Mouse (Mus musculus) cerebellum, adult 11-12 months (tissue): ENCODE measurements around the gene Nek4.

Experiments used
- DNase-seq: peaks from one replicate; pipeline ENCODE4 v3.0.0; 2022

The Nek4 gene

DNA sequence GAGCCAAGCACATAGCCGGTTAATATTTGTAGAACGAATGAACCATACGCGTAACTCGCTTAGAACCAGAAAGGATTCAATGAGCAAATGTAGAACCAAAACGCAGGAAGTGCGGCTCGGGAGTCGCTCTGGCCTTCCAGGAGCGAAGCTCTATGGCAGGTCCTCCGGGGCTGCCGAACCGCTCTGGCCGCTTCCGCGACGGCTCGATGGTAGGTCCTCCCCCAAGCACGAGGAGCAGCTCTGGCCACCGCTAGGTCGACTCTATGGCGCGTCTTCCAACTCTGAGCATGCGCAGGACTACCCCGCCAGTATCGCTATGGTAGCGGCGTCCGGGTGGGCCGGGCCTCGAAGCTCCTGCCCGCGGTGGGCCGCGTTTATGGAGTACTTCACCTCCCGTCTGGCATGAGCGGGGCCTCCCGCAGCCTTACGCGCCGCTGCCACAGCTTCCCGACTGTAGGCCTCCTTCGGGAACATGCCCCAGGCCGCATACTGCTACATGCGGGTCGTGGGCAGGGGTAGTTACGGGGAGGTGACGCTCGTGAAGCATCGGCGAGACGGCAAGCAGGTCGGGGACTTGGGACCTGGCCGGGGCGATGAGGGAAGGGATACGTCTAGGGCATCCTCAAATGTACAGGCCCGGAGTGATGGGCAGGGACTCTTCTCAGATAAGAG lies at the start of gene Nek4:
TSS of gene Nek4 (plus strand) at position 224 of the 672 bp plus-strand sequence.
- DNase-seq = peak; percentile 98

DNA sequence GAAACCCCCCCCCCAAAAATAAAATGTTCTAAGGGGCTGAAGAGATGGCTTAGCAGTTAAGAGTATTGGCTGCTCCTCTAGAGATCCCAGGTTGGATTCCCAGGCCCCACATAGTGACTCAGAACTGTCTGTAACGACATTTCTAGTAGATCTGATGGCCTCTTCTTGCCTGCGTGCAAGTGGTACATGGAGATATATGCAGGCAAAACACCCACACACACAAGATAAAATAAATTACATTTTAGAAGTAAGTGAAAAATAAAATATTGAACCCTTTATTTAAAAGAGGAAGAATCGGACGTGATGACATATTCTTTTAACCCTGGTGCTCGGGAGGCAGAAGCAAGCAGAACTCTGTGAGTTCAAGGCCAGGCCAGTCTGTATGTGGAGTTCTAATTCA lies 48.5 kb upstream of the Nek4 start:
- no peak for DNase-seq

DNA sequence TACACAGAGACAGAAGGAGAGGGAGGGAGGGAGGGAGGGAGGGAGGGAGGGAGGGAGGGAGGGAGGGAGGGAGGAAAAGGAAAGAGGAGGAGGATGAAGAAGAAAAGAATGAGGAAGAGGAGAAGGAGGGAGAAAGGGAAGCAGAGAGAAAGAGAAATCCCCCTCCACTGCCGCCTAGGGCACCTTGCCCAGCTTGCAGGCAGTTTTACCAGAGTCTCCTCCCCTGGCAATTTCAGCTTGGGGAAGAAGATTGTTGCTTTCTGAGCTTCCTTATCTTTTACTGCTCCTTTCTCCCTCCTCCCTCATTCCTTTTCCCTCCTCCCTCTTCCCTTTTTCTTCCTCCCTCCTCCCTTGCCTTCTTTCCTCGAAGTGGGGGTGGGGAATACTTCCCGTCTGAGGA lies 48.1 kb upstream of the Nek4 start:
- DNase-seq = no peak

DNA sequence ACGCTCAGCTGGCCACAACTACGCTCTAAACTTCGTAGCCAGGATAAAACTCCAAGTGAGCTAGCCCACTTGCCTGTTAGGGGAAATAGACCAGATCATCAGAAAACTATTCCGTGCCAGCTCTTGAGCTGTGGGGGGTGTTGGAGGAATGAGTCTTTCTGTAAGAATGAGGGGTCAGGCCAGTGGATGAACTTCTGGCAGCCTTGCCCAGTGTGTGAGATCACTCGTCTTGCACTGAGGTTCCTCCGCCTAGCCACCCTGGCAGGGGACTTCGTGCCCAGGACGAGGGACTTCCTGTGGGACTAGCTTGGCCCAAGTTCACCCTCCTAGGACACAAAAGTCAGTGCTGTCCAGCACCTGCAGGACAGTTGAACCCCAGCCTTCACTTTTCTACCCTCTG lies 46.9 kb upstream of the Nek4 start:
- DNase-seq = no peak

DNA sequence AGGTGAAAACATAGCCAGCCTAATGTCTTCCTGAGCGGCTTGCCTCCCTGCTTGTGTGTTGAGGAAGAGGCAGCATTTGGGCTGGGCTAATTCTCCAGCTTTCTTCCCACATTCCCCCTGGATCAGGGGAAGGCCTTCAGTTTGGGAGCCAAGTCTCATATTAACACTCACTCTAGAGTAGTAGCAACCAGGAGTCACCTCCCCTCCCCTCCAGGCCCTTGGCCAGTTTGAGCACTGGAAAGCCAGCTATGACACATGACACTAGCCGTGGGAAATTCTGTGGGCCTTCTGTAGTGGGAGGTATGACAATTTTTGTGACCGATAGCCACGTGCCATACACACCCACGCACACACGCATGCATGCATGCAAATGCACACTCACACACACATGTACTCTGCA lies 45.2 kb upstream of the Nek4 start:
- no peak for DNase-seq

DNA sequence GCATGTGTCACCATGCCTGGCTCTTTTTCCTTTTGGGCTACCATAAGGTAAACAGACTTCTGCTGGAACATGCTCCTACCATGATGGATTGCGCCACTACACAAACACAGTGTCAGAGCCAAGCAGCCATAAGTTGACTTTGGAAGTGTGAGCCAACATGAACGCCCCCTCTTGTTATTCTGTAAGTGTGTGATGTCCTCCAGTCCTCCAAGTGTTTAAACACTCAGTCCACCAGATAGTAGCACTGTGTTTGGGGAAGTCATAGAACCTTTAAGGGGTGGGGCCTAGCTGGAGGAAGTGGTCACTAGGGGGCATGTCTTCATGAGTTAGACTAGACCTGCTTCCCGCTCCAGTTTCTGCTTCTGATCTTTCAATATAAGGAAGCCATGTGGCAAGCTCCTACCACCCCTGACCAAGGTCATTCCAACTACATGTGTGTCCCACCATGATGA lies 43.3 kb upstream of the Nek4 start:
- DNase-seq = no peak

DNA sequence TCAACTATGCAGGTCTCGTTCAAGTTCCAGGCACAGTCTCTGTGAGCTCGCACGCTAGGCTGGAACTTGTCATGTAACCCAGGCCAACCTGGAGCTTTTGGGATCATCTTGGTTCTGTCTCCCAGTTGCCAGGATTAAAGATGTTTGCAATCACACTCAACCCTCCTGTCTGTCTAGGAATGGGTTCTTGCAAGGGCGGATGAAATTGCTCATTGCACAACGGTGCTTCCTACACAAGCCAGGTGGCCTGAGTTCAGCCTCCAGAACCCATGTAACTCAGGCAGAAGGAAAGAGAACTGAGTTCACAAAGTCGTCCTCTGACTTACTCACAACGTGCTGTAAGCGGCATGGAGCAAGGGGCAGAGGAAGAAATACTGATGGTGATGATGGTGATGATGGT lies 40.0 kb upstream of the Nek4 start:
- DNase-seq = no peak

DNA sequence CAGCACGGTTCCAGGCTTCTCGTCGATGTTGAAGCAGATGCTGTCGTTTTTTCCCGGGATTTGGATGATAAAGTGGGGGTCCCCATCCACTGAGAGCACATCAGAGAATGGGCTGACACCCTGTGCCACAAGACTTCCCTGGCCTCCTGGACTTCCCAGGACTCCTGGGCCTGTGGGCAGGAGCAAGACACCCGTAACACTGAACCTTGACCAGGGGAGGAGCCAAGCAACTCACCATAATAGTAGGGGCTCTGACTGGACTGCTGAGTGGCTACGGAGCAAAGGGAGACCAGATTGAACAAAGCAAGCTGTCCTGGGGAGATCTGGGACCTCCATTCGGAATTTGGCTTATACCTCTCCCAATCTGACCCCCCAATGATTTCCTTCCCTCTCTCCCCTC lies 38.5 kb upstream of the Nek4 start:
- DNase-seq = no peak

DNA sequence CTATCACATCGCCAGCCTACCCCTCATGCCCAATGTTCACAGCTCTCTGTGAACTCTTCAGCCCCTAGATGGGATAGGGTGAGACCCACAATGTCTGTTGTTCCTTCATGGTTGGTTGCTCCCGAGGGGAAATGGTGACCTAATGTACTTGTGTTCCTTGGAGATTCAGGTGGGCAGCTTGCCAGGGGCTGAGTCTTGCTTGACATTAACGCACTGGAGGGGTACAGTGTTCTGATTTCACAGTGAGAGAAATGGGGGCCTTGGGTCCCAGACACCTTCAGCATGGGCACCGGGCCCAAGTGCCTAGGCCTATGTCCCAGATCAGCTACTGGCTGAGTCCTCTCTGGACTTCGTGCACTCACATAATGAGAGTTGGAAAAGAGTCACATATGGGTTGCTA lies 37.8 kb upstream of the Nek4 start:
- no peak for DNase-seq

DNA sequence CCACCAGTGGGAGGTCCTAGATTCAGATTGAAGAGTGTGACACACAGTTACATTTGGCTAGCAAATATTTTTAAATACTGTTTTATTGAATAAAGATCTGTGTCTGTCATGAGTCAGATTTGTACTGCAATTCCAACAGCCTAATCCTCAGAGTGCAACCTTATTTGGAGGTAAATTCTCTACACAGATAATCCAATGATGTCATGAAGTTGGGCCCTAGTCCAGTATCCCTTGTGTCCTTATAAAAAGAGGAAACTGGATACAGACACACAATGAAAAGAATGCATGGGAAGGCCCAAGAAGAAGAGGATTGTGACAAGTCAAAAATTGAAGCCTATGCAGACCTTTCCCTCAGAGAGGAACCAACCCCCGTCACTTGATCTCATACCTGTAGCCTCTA lies 34.7 kb upstream of the Nek4 start:
- DNase-seq = no peak

DNA sequence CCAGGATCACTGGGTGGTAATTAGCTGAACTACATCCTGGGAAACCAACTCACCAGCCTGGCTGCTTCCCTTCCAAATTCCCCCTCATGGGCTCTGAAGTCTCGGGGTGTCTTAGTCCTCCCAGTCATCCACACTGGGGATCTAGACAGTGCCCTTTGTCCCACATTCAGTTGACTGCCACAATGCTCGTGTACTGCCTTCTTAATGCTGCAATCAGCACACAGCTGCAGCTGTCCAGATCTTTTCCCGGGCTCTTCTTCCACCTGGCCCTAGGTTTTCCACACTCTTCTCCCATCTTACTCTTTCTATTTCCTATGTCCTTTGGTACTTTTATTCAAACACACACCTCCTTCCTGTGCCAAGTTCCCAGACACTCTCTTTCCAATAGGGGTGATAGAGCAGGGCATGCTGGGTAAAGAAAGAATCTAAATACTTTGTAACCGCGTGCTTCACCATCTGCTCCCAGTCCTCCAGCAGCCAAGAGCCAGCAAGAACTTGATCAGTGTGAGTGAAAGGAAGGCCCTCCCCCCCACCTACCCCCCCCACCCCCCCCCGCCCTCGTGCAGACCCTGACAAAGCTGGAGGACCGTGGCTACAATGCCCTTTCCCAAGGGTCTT lies 29.0 kb upstream of the Nek4 start:
- no peak for DNase-seq

DNA sequence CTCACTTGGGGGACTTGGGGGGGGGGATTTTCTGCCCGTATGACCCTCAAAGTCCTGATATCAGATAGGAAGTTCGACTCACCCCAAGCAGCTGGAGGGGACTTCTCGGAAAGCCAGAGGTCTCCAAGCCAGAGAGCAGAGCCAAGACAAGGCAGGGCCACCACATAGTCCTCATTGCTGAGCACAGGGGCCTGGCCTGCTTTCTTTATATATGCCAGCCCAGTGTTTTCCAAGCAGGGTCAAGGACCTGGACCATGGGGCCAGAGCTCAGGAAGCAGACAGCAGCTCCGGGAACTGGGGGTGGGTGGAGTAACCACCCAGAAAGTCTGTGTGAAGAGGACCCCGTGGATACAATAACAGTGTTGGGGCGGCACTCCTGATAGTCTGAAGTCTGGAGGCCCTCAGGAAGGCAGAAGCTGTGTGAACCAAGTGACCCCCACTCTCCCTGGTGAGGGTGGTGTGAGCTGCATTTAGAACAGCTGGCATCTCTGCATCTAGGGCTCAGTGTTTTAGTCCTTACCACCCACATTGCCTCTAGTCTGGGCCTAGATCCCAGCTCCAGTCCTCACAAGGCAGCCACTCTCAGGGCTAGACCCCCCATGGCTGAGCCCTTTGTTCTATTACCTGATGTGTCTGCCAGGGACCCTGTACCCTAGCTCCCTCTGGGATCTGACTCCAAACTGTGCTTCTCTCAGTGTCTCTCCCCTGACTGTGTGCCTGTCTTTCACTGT lies 27.6 kb upstream of the Nek4 start, which contains the start of gene Itih3:
TSS of gene Itih3 (minus strand) at position 386 of the 731 bp plus-strand sequence.
- DNase-seq = peak; percentile 50

DNA sequence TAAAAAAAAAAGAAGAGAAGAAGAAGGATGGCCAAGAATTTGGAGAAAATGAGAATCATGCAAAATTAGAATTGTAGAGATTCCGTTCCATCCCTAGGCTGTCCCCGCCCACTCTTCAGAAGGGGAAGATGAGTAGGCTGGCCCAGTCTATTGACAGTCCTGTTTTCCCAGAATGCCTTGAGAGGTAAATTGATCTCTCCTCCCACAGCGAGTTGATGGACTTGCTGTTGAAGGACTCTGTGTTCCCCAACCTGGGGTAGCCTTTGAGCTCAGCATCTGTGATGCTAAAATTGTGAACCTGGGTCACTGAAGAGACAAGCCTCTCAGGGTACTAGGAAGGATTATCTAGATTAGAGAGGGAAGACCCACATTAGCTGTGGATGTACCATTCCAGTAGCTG lies 25.7 kb upstream of the Nek4 start:
- DNase-seq = no peak

DNA sequence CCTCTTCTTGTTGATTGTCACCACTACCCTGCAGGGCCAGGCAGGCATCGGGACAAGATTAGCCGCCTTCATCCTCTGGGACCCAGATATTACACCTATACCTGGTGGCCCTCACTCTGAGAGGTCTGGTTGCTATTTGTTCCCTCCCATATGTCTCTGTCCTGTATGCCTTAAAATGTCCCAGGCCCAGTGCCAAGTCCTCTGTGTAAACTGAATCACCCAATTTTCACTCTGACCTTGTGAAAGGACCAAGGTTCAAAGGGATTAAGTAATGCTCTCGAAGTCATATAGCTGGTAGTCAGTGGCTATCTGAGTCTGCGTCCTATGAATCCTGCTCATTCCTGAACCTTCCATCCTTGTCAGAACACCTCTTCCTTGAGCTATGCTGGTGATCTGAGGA lies 20.8 kb upstream of the Nek4 start:
- DNase-seq = no peak

DNA sequence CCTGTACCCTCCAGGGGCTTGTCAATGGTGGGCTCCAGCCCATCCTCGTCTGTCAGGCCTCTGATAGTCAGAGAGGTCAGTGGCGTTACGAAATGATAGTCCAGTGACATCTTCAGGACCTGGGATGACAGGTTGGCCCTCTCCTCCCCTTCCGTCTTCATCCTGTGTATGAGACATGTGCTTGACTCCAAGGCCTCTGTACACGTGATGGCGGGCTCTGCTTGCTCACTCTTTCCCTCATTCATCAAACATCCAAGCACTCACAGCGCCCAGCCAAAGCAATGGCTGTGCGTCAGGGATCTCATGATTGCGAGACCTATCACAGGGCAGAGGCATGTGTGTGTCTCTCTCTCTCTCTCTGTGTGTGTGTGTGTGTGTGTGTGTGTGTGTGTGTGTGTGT lies 17.8 kb upstream of the Nek4 start:
- no peak for DNase-seq

DNA sequence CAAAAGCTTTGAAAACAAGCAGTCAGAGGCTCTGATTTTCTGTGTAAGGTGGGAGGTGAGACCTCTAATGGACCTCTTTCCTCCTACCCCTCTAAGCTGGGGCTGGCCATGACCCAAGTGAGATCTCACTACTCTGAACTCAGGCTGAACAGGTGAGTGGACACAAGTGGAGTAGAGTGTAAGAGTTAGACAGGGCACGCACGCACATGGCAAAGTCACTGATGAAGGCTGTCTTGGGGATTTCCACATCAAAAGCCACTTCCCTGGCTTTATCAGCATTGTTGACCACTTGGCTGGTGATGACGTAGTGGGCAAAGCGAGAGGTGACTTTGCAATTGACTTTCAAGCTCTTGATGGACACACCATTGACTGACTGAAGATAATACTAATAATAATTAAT lies 8.9 kb upstream of the Nek4 start:
- no peak for DNase-seq

DNA sequence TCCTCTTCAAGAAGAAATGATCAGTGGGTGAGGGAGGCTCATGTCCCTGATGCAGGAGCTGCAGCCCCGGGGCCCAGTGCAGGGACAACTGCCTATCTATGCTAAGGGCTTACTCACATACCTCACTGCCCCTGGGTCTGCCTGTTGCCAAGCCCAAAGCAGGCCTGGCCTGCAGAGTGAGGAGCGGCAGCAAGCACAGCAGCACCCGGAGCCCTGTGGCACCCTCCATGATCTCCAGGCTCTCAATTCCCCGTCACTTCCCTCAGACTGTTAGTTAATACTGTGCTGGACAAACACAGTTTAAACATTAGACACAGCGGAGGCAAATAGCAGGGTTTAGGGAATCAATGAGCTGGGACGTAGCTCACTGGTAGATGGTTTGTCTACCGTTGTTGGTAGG lies 8.1 kb upstream of the Nek4 start, which contains the start of gene Itih1:
TSS of gene Itih1 (minus strand) at position 252 of the 400 bp plus-strand sequence.
- no peak for DNase-seq

DNA sequence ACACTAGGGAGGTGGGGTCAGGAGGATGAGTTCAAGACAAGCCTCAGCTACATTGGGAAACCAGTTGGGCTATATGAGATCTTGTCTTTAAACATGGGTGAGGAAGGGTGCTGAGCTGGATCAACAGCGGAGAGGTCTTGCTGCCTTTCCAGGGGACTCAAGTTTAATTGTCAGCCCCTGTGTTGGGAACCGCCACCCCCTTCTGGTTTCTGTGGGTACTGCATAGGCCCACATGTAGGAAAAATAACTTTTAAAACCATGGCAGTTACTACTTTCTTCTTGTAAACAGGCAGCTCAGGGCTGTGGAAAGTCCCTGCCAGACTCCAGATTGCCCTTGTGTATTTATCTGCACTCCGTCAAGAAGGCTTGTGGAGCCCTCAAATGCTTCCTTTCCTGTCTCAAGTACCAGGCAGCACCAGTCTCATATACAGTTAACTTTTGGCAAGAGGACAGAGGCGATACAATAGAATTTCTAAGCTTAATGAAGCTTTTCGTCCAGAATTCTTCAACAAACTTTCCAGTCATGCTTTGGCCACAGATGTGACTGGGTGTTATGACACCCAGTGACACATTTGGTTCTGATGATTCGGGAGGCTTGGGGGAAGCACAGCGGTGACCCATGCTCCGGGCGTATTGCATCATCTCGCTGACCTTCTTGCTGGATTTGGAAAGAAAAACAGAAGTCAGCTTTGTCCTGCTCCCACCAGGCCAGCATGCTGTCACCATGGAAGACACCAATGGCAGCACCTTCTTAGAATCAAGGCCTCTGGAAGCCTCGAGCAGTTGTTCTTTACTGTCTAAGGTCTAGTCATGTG lies 7.1 kb upstream of the Nek4 start:
- DNase-seq = no peak

DNA sequence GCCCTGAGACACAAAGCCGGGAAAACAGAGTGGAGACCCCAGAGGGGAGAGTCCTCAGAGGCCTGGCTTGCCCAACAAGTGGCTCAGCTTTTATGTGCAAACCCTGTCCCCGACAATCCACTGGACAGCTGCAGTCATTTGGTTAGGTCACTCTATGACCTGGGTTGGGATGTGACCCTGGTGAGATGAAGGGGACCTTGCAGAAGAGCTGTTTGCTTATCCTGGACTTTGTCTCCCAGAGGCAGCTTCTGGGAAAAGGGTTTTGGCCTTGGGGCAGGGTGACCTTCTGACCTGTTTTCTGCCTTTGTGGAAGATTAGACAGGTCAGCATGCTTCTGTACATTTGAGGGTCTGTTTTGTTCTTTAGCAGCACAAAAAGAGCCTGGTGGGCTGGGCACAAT lies 6.4 kb upstream of the Nek4 start:
- DNase-seq = no peak

DNA sequence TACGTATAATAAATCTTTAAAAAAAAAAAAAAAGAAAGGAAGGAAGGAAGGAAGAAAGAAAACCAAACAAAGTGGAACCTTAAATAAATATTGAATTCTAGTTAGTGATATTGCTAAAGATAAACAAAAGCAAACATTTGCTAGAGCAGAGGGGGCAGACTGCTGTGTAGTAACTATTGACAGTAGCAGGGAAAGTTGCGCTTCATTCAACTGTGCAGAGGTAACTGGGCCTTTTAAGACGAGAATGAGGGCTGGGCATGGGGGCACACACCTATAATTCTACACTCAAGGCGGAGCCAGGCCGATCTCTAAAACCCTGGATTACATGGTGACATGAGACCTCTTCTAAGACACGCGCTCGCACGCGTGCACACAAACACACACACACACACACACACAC lies 1.2 kb upstream of the Nek4 start:
- DNase-seq = peak; percentile 14

DNA sequence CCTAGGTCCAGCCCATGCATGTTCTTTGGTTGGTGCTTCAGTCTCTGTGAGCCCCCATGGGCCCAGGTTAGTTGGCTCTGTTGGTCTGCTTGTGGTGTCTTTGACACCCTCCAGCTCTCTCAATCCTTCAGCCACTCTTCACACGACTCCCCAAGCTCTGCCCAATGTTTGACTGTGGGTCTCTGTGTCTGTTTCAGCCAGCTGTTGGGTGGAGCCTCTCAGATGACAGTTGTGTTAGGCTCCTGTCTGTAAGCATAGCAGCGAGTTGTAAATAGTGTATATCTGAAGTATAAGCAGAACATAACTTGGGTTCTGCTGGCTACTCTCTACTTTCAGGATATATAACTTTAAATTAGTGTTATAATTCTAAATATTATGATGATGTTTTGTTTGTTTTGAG lies 7.3 kb downstream of the Nek4 start:
- no peak for DNase-seq

DNA sequence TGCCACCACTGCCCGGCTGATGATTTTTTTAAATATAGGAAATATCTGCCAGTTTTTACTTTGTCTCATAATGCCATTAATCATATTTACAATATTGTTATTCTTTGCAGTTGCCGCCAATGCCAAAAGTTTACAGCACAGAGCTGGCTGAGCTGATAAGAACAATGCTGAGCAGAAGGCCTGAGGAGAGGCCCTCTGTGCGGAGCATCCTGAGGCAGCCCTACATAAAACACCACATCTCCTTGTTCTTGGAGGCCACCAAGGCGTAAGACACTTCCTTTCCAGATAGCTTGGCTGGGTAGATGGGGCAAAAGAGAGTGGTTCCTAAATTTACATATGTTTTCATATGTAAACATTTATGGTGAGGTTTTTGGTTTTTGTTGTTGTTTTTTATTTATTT lies 7.9 kb downstream of the Nek4 start:
- no peak for DNase-seq

DNA sequence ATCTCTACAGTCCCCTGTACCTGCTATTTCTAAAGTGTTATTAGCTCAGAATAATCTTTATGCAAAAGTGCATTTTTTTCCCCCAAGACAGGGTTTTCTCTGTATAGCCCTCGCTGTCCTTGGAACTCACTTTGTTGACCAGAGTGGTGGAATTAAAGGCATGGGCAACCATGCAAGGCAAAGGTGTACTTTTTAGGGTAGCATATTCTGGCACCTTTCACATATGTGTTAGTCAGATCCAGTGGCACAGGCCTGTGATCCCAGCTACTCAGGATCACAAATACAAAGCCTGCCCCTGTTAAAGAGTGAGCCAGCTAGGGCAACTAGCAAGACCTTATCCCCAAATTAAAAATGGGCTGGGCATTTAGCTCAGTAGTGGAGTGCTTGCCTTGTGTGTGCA lies 9.2 kb downstream of the Nek4 start:
- DNase-seq = no peak
